Mouse (Mus musculus): Measurements from ENCODE around the gene Piezo1. TPM values are rescaled to one million over a fixed set of nuclear protein-coding genes. Genes with fewer than 3 reads are reported as not detected.

Piezo1 gene
- polyA plus RNA-seq, 1 experiment from 2014 or later: 5.5 TPM

GRCm38 (mm10) chr8:122515699-122516098, 35.4 kb downstream of the Piezo1 start:
- 94% methylated on average over 14 of the region's 14 CpGs for WGBS
- Histone ChIP-seq H3K9me3 (ENCODE audit: control insufficient read depth, low read length) (no peaks in the 10 kb centered on the region), H3K27ac (ENCODE audit: low read depth, low read length) (no peak overlapping the region), H3K9ac (ENCODE audit: low read length) (no peak overlapping the region), H3K36me3 (ENCODE audit: control insufficient read depth, insufficient read depth, low read length) (no peaks in the 10 kb centered on the region), H3K4me2 (ENCODE audit: low read depth) (no peak overlapping the region), H3K4me3 (ENCODE audit: low read depth, low read length) (no peak overlapping the region), H3K27me3 (ENCODE audit: control insufficient read depth, insufficient read depth, low read length) (no peaks in the 10 kb centered on the region), H3K4me1 (ENCODE audit: control insufficient read depth, insufficient read depth, low read length) (peaks cover 11% of the 10 kb centered on the region)
- DNase-seq (ENCODE audit: low spot score) (no peak), ATAC-seq (ENCODE audit: insufficient read depth, low FRiP score, low TSS enrichment) (no peak)

GRCm38 (mm10) chr8:122512392-122512791, 38.7 kb downstream of the Piezo1 start:
- no peak for DNase-seq (ENCODE audit: low spot score)
- WGBS: 69% methylated on average over 7 of the region's 7 CpGs

GRCm38 (mm10) chr8:122511552-122511951, 39.6 kb downstream of the Piezo1 start:
- Histone ChIP-seq H3K9me3 (ENCODE audit: control insufficient read depth, low read length) (no peaks in the 10 kb centered on the region), H3K9ac (ENCODE audit: low read length) (no peak overlapping the region), H3K27me3 (ENCODE audit: control insufficient read depth, insufficient read depth, low read length) (no peaks in the 10 kb centered on the region), H3K27ac (ENCODE audit: low read depth, low read length) (no peak overlapping the region), H3K36me3 (ENCODE audit: control insufficient read depth, insufficient read depth, low read length) (no peaks in the 10 kb centered on the region), H3K4me3 (ENCODE audit: low read depth, low read length) (no peak overlapping the region), H3K4me2 (ENCODE audit: low read depth) (no peak overlapping the region), H3K4me1 (ENCODE audit: control insufficient read depth, insufficient read depth, low read length) (no peaks in the 10 kb centered on the region)
- no peak for ATAC-seq (ENCODE audit: insufficient read depth, low FRiP score, low TSS enrichment)
- no peak for DNase-seq (ENCODE audit: low spot score)
- 79% methylated on average over 16 of the region's 16 CpGs for WGBS

More at GRCm38 (mm10) chr8:122512392-122512791, 38.7 kb downstream of the Piezo1 start:
- no peak overlapping the region for H3K4me2 ChIP-seq (ENCODE audit: low read depth)
- no peaks in the 10 kb centered on the region for H3K27me3 ChIP-seq (ENCODE audit: control insufficient read depth, insufficient read depth, low read length)
- H3K4me3 ChIP-seq (ENCODE audit: low read depth, low read length): no peak overlapping the region
- H3K9me3 ChIP-seq (ENCODE audit: control insufficient read depth, low read length): no peaks in the 10 kb centered on the region
- no peak overlapping the region for H3K9ac ChIP-seq (ENCODE audit: low read length)
- H3K4me1 ChIP-seq (ENCODE audit: control insufficient read depth, insufficient read depth, low read length): peaks cover 3% of the 10 kb centered on the region
- ATAC-seq (ENCODE audit: insufficient read depth, low FRiP score, low TSS enrichment): no peak
- H3K36me3 ChIP-seq (ENCODE audit: control insufficient read depth, insufficient read depth, low read length): no peaks in the 10 kb centered on the region
- H3K27ac ChIP-seq (ENCODE audit: low read depth, low read length): no peak overlapping the region

GRCm38 (mm10) chr8:122500856-122501255, 50.3 kb downstream of the Piezo1 start:
- no peak for ATAC-seq (ENCODE audit: insufficient read depth, low FRiP score, low TSS enrichment)
- Histone ChIP-seq H3K4me2 (ENCODE audit: low read depth) (no peak overlapping the region), H3K9me3 (ENCODE audit: control insufficient read depth, low read length) (no peaks in the 10 kb centered on the region), H3K36me3 (ENCODE audit: control insufficient read depth, insufficient read depth, low read length) (no peaks in the 10 kb centered on the region), H3K9ac (ENCODE audit: low read length) (no peak overlapping the region), H3K27me3 (ENCODE audit: control insufficient read depth, insufficient read depth, low read length) (no peaks in the 10 kb centered on the region), H3K4me3 (ENCODE audit: low read depth, low read length) (no peak overlapping the region), H3K27ac (ENCODE audit: low read depth, low read length) (no peak overlapping the region), H3K4me1 (ENCODE audit: control insufficient read depth, insufficient read depth, low read length) (0 out of 2 replicates have a peak, but pooled peaks cover 3% of the 10 kb centered on the region)
- 41% methylated on average over 10 of the region's 10 CpGs for WGBS
- DNase-seq (ENCODE audit: low spot score): peak; percentile 78

GRCm38 (mm10) chr8:122497912-122498311, 53.2 kb downstream of the Piezo1 start:
- WGBS: 73% methylated on average over 17 of the region's 17 CpGs
- H3K4me1 ChIP-seq (ENCODE audit: control insufficient read depth, insufficient read depth, low read length): no peaks in the 10 kb centered on the region
- no peak for ATAC-seq (ENCODE audit: insufficient read depth, low FRiP score, low TSS enrichment)
- no peak overlapping the region for H3K4me2 ChIP-seq (ENCODE audit: low read depth)
- no peaks in the 10 kb centered on the region for H3K27me3 ChIP-seq (ENCODE audit: control insufficient read depth, insufficient read depth, low read length)
- no peak overlapping the region for H3K4me3 ChIP-seq (ENCODE audit: low read depth, low read length)
- no peaks in the 10 kb centered on the region for H3K36me3 ChIP-seq (ENCODE audit: control insufficient read depth, insufficient read depth, low read length)
- no peaks in the 10 kb centered on the region for H3K9me3 ChIP-seq (ENCODE audit: control insufficient read depth, low read length)
- no peak overlapping the region for H3K27ac ChIP-seq (ENCODE audit: low read depth, low read length)
- H3K9ac ChIP-seq (ENCODE audit: low read length): no peak overlapping the region
- no peak for DNase-seq (ENCODE audit: low spot score)

- ATAC-seq (ENCODE audit: insufficient read depth, low FRiP score, low TSS enrichment): no peak
- WGBS: 91% methylated on average over 11 of the region's 12 CpGs
Observed at GRCm38 (mm10) chr8:122497016-122497734, 54.0 kb downstream of the Piezo1 start.

GRCm38 (mm10) chr8:122488387-122488786, 62.7 kb downstream of the Piezo1 start:
- H3K4me1 ChIP-seq (ENCODE audit: control insufficient read depth, insufficient read depth, low read length): no peaks in the 10 kb centered on the region
- WGBS: 94% methylated on average over 9 of the region's 9 CpGs
- no peak overlapping the region for H3K4me2 ChIP-seq (ENCODE audit: low read depth)
- no peak for ATAC-seq (ENCODE audit: insufficient read depth, low FRiP score, low TSS enrichment)
- no peaks in the 10 kb centered on the region for H3K27me3 ChIP-seq (ENCODE audit: control insufficient read depth, insufficient read depth, low read length)
- no peaks in the 10 kb centered on the region for H3K9me3 ChIP-seq (ENCODE audit: control insufficient read depth, low read length)
- peaks cover 7% of the 10 kb centered on the region for H3K36me3 ChIP-seq (ENCODE audit: control insufficient read depth, insufficient read depth, low read length)
- H3K27ac ChIP-seq (ENCODE audit: low read depth, low read length): no peak overlapping the region
- DNase-seq (ENCODE audit: low spot score): no peak
- no peak overlapping the region for H3K9ac ChIP-seq (ENCODE audit: low read length)
- H3K4me3 ChIP-seq (ENCODE audit: low read depth, low read length): no peak overlapping the region

More at GRCm38 (mm10) chr8:122497016-122497734, 54.0 kb downstream of the Piezo1 start:
- no peak for DNase-seq (ENCODE audit: low spot score)
- Histone ChIP-seq H3K9me3 (ENCODE audit: control insufficient read depth, low read length) (no peaks in the 10 kb centered on the region), H3K4me1 (ENCODE audit: control insufficient read depth, insufficient read depth, low read length) (no peaks in the 10 kb centered on the region), H3K9ac (ENCODE audit: low read length) (no peak overlapping the region), H3K36me3 (ENCODE audit: control insufficient read depth, insufficient read depth, low read length) (no peaks in the 10 kb centered on the region), H3K4me2 (ENCODE audit: low read depth) (no peak overlapping the region), H3K27ac (ENCODE audit: low read depth, low read length) (no peak overlapping the region), H3K27me3 (ENCODE audit: control insufficient read depth, insufficient read depth, low read length) (no peaks in the 10 kb centered on the region), H3K4me3 (ENCODE audit: low read depth, low read length) (no peak overlapping the region)

- no peak overlapping the region for H3K9ac ChIP-seq (ENCODE audit: low read length)
- no peak overlapping the region for H3K27ac ChIP-seq (ENCODE audit: low read depth, low read length)
- no peaks in the 10 kb centered on the region for H3K27me3 ChIP-seq (ENCODE audit: control insufficient read depth, insufficient read depth, low read length)
- DNase-seq (ENCODE audit: low spot score) (no peak), ATAC-seq (ENCODE audit: insufficient read depth, low FRiP score, low TSS enrichment) (no peak)
- H3K36me3 ChIP-seq (ENCODE audit: control insufficient read depth, insufficient read depth, low read length): peaks cover 28% of the 10 kb centered on the region
- H3K9me3 ChIP-seq (ENCODE audit: control insufficient read depth, low read length): no peaks in the 10 kb centered on the region
- H3K4me1 ChIP-seq (ENCODE audit: control insufficient read depth, insufficient read depth, low read length): no peaks in the 10 kb centered on the region
- no peak overlapping the region for H3K4me3 ChIP-seq (ENCODE audit: low read depth, low read length)
- WGBS: 93% methylated on average over 12 of the region's 12 CpGs
- no peak overlapping the region for H3K4me2 ChIP-seq (ENCODE audit: low read depth)
Observed at GRCm38 (mm10) chr8:122484831-122485230, 66.3 kb downstream of the Piezo1 start.

- H3K9me3 ChIP-seq (ENCODE audit: control insufficient read depth, low read length): no peaks in the 10 kb centered on the region
- H3K27me3 ChIP-seq (ENCODE audit: control insufficient read depth, insufficient read depth, low read length): no peaks in the 10 kb centered on the region
- DNase-seq (ENCODE audit: low spot score) (no peak), ATAC-seq (ENCODE audit: insufficient read depth, low FRiP score, low TSS enrichment) (no peak)
- H3K4me1 ChIP-seq (ENCODE audit: control insufficient read depth, insufficient read depth, low read length): no peaks in the 10 kb centered on the region
- no peak overlapping the region for H3K4me2 ChIP-seq (ENCODE audit: low read depth)
- H3K27ac ChIP-seq (ENCODE audit: low read depth, low read length): no peak overlapping the region
- H3K4me3 ChIP-seq (ENCODE audit: low read depth, low read length): no peak overlapping the region
- 97% methylated on average over 7 of the region's 7 CpGs for WGBS
- H3K36me3 ChIP-seq (ENCODE audit: control insufficient read depth, insufficient read depth, low read length): peaks cover 33% of the 10 kb centered on the region
- no peak overlapping the region for H3K9ac ChIP-seq (ENCODE audit: low read length)
Observed at GRCm38 (mm10) chr8:122483877-122484276, 67.3 kb downstream of the Piezo1 start.

All from neural tube, embryonic 11.5 days (tissue).